Mouse (Mus musculus): ENCODE measurements around the gene Tgfa. TPM values are rescaled to one million over a fixed set of nuclear protein-coding genes. Genes with fewer than 3 reads are reported as not detected.

Tgfa gene
- polyA plus RNA-seq, 2 experiments: 2.7 to 3.1 TPM

GRCm38 (mm10) chr6:86249042-86249441 lies 54.0 kb downstream of the Tgfa start:
- H3K9me3 ChIP-seq (ENCODE audit: control insufficient read depth, low read length): no peaks in the 10 kb centered on the region
- no peak overlapping the region for H3K4me2 ChIP-seq (replicated peaks; ENCODE audit: low read depth, low read length, severe bottlenecking)
- H3K27ac ChIP-seq (replicated peaks; ENCODE audit: low read depth, low read length): no peak overlapping the region
- ATAC-seq (ENCODE audit: low FRiP score, low read depth) (no peak), DNase-seq (ENCODE audit: low spot score) (no peak)
- H3K9ac ChIP-seq (ENCODE audit: low read depth, low read length, severe bottlenecking): no peak overlapping the region
- 61% methylated on average over 16 of the region's 16 CpGs for WGBS
- no peaks in the 10 kb centered on the region for H3K4me1 ChIP-seq (ENCODE audit: control insufficient read depth, insufficient read depth, low read length)
- H3K36me3 ChIP-seq (ENCODE audit: control insufficient read depth, insufficient read depth, low read length): no peaks in the 10 kb centered on the region
- no peak for TF ChIP-seq POLR2A (IDR thresholded peaks at IDR 0.05; ENCODE audit: borderline replicate concordance, extremely low read depth, insufficient read depth, insufficient read length)
- H3K4me3 ChIP-seq (replicated peaks; ENCODE audit: low read length): no peak overlapping the region
- H3K27me3 ChIP-seq (ENCODE audit: control insufficient read depth, insufficient read depth, low read length): no peaks in the 10 kb centered on the region

DNA sequence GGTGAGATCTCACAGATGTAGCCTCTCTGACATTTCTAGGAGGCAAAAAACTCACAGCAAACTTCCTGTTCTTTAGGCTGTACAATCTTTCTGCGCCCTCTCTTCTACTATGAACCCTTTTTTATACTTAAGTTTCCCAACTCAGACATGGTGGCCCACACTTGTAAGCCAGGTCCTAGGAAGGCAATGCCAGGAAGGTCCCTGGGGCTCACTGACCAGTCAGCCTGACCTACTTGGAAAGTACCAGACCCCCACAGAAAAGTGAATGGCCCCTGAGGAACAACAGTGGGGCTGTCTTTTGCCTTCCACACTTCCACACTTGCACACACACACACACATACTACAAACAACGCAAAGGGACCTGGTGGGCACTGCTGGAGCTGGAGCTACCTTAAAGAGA lies 55.2 kb downstream of the Tgfa start:
- WGBS: 85% methylated on average over 2 of the region's 2 CpGs
- no peak overlapping the region for H3K4me3 ChIP-seq (replicated peaks; ENCODE audit: low read length)

GRCm38 (mm10) chr6:86250830-86251229 lies 55.8 kb downstream of the Tgfa start:
- no peak overlapping the region for H3K9ac ChIP-seq (ENCODE audit: low read depth, low read length, severe bottlenecking)
- no peak overlapping the region for H3K4me3 ChIP-seq (replicated peaks; ENCODE audit: low read length)
- no peaks in the 10 kb centered on the region for H3K9me3 ChIP-seq (ENCODE audit: control insufficient read depth, low read length)
- H3K36me3 ChIP-seq (ENCODE audit: control insufficient read depth, insufficient read depth, low read length): no peaks in the 10 kb centered on the region
- TF ChIP-seq POLR2A (IDR thresholded peaks at IDR 0.05; ENCODE audit: borderline replicate concordance, extremely low read depth, insufficient read depth, insufficient read length): no peak
- ATAC-seq (ENCODE audit: low FRiP score, low read depth) (no peak), DNase-seq (ENCODE audit: low spot score) (no peak)
- H3K4me2 ChIP-seq (replicated peaks; ENCODE audit: low read depth, low read length, severe bottlenecking): no peak overlapping the region
- H3K27me3 ChIP-seq (ENCODE audit: control insufficient read depth, insufficient read depth, low read length): no peaks in the 10 kb centered on the region
- H3K27ac ChIP-seq (replicated peaks; ENCODE audit: low read depth, low read length): 0 out of 2 replicates have a peak overlapping the region, but pooled peaks have one; percentile 5
- WGBS: 84% methylated on average over 8 of the region's 8 CpGs
- H3K4me1 ChIP-seq (ENCODE audit: control insufficient read depth, insufficient read depth, low read length): no peaks in the 10 kb centered on the region

More for the DNA sequence above, 55.2 kb downstream of the Tgfa start:
- H3K27ac ChIP-seq (replicated peaks; ENCODE audit: low read depth, low read length): 0 out of 2 replicates have a peak overlapping the region, but pooled peaks have one; percentile 5
- DNase-seq (ENCODE audit: low spot score) (no peak), ATAC-seq (ENCODE audit: low FRiP score, low read depth) (no peak)
- no peaks in the 10 kb centered on the region for H3K4me1 ChIP-seq (ENCODE audit: control insufficient read depth, insufficient read depth, low read length)
- H3K9ac ChIP-seq (ENCODE audit: low read depth, low read length, severe bottlenecking): no peak overlapping the region
- no peaks in the 10 kb centered on the region for H3K27me3 ChIP-seq (ENCODE audit: control insufficient read depth, insufficient read depth, low read length)
- H3K9me3 ChIP-seq (ENCODE audit: control insufficient read depth, low read length): no peaks in the 10 kb centered on the region
- H3K36me3 ChIP-seq (ENCODE audit: control insufficient read depth, insufficient read depth, low read length): no peaks in the 10 kb centered on the region
- no peak for TF ChIP-seq POLR2A (IDR thresholded peaks at IDR 0.05; ENCODE audit: borderline replicate concordance, extremely low read depth, insufficient read depth, insufficient read length)
- no peak overlapping the region for H3K4me2 ChIP-seq (replicated peaks; ENCODE audit: low read depth, low read length, severe bottlenecking)

- 71% methylated on average over 10 of the region's 10 CpGs for WGBS
- Histone ChIP-seq H3K4me3 (replicated peaks; ENCODE audit: low read length) (no peak overlapping the region), H3K36me3 (ENCODE audit: control insufficient read depth, insufficient read depth, low read length) (no peaks in the 10 kb centered on the region), H3K9me3 (ENCODE audit: control insufficient read depth, low read length) (no peaks in the 10 kb centered on the region), H3K4me1 (ENCODE audit: control insufficient read depth, insufficient read depth, low read length) (no peaks in the 10 kb centered on the region), H3K9ac (ENCODE audit: low read depth, low read length, severe bottlenecking) (no peak overlapping the region), H3K27ac (replicated peaks; ENCODE audit: low read depth, low read length) (no peak overlapping the region), H3K27me3 (ENCODE audit: control insufficient read depth, insufficient read depth, low read length) (no peaks in the 10 kb centered on the region), H3K4me2 (replicated peaks; ENCODE audit: low read depth, low read length, severe bottlenecking) (no peak overlapping the region)
- ATAC-seq (ENCODE audit: low FRiP score, low read depth): no peak
- DNase-seq (ENCODE audit: low spot score): no peak
- TF ChIP-seq POLR2A (IDR thresholded peaks at IDR 0.05; ENCODE audit: borderline replicate concordance, extremely low read depth, insufficient read depth, insufficient read length): no peak
These were observed 57.4 kb downstream of the Tgfa start for GRCm38 (mm10) chr6:86252176-86253125.

DNA sequence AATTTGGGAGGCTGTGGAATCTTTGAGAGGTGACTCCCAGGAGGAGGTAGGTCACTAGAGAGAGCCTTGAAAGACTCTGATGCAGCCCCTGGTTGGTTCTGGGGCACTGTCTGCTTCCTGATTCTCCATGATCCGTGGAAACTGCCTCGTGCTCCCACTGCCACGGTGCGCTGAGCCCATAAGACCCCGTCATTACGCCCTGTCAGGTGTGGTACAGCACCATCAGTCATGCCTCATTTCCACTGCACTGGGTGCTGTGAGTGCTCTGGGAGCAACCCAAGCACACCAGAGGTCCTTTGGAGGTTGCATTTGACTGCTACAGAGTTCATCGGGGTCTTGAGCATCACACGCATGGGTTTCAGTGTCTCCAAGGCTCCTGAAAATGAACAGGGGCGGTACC lies 60.9 kb downstream of the Tgfa start:
- H3K27ac ChIP-seq (replicated peaks; ENCODE audit: low read depth, low read length): no peak overlapping the region
- no peak overlapping the region for H3K4me2 ChIP-seq (replicated peaks; ENCODE audit: low read depth, low read length, severe bottlenecking)
- H3K9me3 ChIP-seq (ENCODE audit: control insufficient read depth, low read length): no peaks in the 10 kb centered on the region
- DNase-seq (ENCODE audit: low spot score) (no peak), ATAC-seq (ENCODE audit: low FRiP score, low read depth) (no peak)
- no peaks in the 10 kb centered on the region for H3K27me3 ChIP-seq (ENCODE audit: control insufficient read depth, insufficient read depth, low read length)
- TF ChIP-seq POLR2A (IDR thresholded peaks at IDR 0.05; ENCODE audit: borderline replicate concordance, extremely low read depth, insufficient read depth, insufficient read length): no peak
- H3K36me3 ChIP-seq (ENCODE audit: control insufficient read depth, insufficient read depth, low read length): no peaks in the 10 kb centered on the region
- WGBS: 95% methylated on average over 9 of the region's 9 CpGs
- H3K4me3 ChIP-seq (replicated peaks; ENCODE audit: low read length): no peak overlapping the region
- peaks cover 5% of the 10 kb centered on the region; the same call in 1 of the 2 replicates for H3K4me1 ChIP-seq (ENCODE audit: control insufficient read depth, insufficient read depth, low read length)
- no peak overlapping the region for H3K9ac ChIP-seq (ENCODE audit: low read depth, low read length, severe bottlenecking)

Data from limb, embryonic 14.5 days (tissue).